In genomic region chr10:81414682-81415081, GRCm38 (mm10) we compare ENCODE assay signal across 7 mouse cellular contexts. TPM values are rescaled to one million over a fixed set of nuclear protein-coding genes. Genes with fewer than 3 reads are reported as not detected.
DNase-seq lines count a peak whose midpoint lies in the region; ATAC-seq and TF ChIP-seq lines count a peak whose summit lies in the region.

No protein-coding gene starts in this region.

- intact Hi-C loops in heart, postnatal 14 days (cut with DNase I): no loop called here

- DNase-seq in ES-CJ7 (ENCODE audit: low read depth, low spot score): peak; percentile 84
- DNase-seq in heart, postnatal 14 days: peak; percentile 66 to 75
- no peak for DNase-seq in liver, embryonic 13.5 days
- no peak for DNase-seq in ovary, postnatal 10 days (ENCODE audit: low spot score)
- no peak for DNase-seq in spleen, postnatal 14 days (ENCODE audit: low spot score in 2 of 2)
- no peak for DNase-seq in layer of hippocampus, adult 9-11 months

- peak overlapping the region; percentile 34; the same call in 1 of the 2 replicates for H3K9ac ChIP-seq in liver, embryonic 13.5 days

- ATAC-seq in liver, embryonic 13.5 days (ENCODE audit: low read depth): no peak

- TF ChIP-seq CTCF in bone marrow, adult 2 months (IDR thresholded peaks at IDR 0.05; ENCODE audit: control insufficient read depth, insufficient read depth, low read length): no peak

- H3K4me2 ChIP-seq in liver, embryonic 13.5 days: peak overlapping the region; percentile 37; the same call in 1 of the 2 replicates

- H3K27me3 ChIP-seq in liver, embryonic 13.5 days: peaks cover 15% of the 10 kb centered on the region; the same call in 1 of the 2 replicates

- no peaks in the 10 kb centered on the region for H3K9me3 ChIP-seq in liver, embryonic 13.5 days (replicated peaks)

- H3K36me3 ChIP-seq in liver, embryonic 13.5 days: no peaks in the 10 kb centered on the region

- no peak overlapping the region for H3K4me3 ChIP-seq in bone marrow, adult 2 months (replicated peaks; ENCODE audit: control insufficient read depth, low read depth, low read length)
- no peak overlapping the region for H3K4me3 ChIP-seq in liver, embryonic 13.5 days (replicated peaks)

- no peak for TF ChIP-seq POLR2A in bone marrow, adult 2 months (IDR thresholded peaks at IDR 0.05; ENCODE audit: borderline replicate concordance, control insufficient read depth, low read depth, low read length)

- peak overlapping the region; percentile 72 for H3K27ac ChIP-seq in bone marrow, adult 2 months (ENCODE audit: control insufficient read depth, insufficient read depth, low read depth, low read length, poor library complexity)
- peak overlapping the region; percentile 66 for H3K27ac ChIP-seq in liver, embryonic 13.5 days

- H3K4me1 ChIP-seq in bone marrow, adult 2 months (ENCODE audit: control insufficient read depth, insufficient read depth, low read length): peaks cover 15% of the 10 kb centered on the region
- peaks cover 95% of the 10 kb centered on the region for H3K4me1 ChIP-seq in liver, embryonic 13.5 days (replicated peaks)

RNA-seq across cellular contexts. Expression of gene Smim24, which starts 21.8 kb away (rescaled TPM):
- polyA plus RNA-seq in bone marrow, adult 2 months (2011; ENCODE audit: insufficient read depth, insufficient read length, low replicate concordance, missing spikeins): 7.9 and 18.0 TPM in 2 replicates
- total RNA-seq in heart, postnatal 14 days (2021): 1 to 10 TPM; 1.9 to 2.0 TPM
- polyA plus RNA-seq in liver, embryonic 13.5 days (2015; fragmentation: Nextera tagmentation; extraction: Ambion mirVana): 1.8 TPM in 2 replicates

RNA-seq across cellular contexts. Expression of gene Gm48552, which starts 25.9 kb away (rescaled TPM):
- polyA plus RNA-seq in bone marrow, adult 2 months (2011; ENCODE audit: insufficient read depth, insufficient read length, low replicate concordance, missing spikeins): not detected in 2 replicates
- total RNA-seq in heart, postnatal 14 days (2021): under 1 TPM; 0.65 to 0.83 TPM
- polyA plus RNA-seq in liver, embryonic 13.5 days (2015; fragmentation: Nextera tagmentation; extraction: Ambion mirVana): 0.93 TPM in 1 of 2 replicates, not detected in the other

RNA-seq across cellular contexts. Expression of gene Gm48551, which starts 30.4 kb away (rescaled TPM):
- 3.4 and 4.3 TPM in 2 replicates for polyA plus RNA-seq in bone marrow, adult 2 months (2011; ENCODE audit: insufficient read depth, insufficient read length, low replicate concordance, missing spikeins)
- under 1 TPM; 0.51 to 0.84 TPM for total RNA-seq in heart, postnatal 14 days (2021)
- polyA plus RNA-seq in liver, embryonic 13.5 days (2015; fragmentation: Nextera tagmentation; extraction: Ambion mirVana): 0.86 and 0.89 TPM in 2 replicates

RNA-seq across cellular contexts. Expression of gene Dohh, which starts 30.5 kb away (rescaled TPM):
- 14.6 and 23.0 TPM in 2 replicates for polyA plus RNA-seq in bone marrow, adult 2 months (2011; ENCODE audit: insufficient read depth, insufficient read length, low replicate concordance, missing spikeins)
- total RNA-seq in heart, postnatal 14 days (2021): 10 to 100 TPM; 47.6 to 55.3 TPM
- 61.1 and 68.7 TPM in 2 replicates for polyA plus RNA-seq in liver, embryonic 13.5 days (2015; fragmentation: Nextera tagmentation; extraction: Ambion mirVana)

RNA-seq across cellular contexts. Expression of gene Fzr1, which starts 36.4 kb away (rescaled TPM):
- 126 and 131 TPM in 2 replicates for polyA plus RNA-seq in bone marrow, adult 2 months (2011; ENCODE audit: insufficient read depth, insufficient read length, low replicate concordance, missing spikeins)
- total RNA-seq in heart, postnatal 14 days (2021): 10 to 100 TPM; 30.5 to 32.7 TPM
- 89.5 and 94.1 TPM in 2 replicates for polyA plus RNA-seq in liver, embryonic 13.5 days (2015; fragmentation: Nextera tagmentation; extraction: Ambion mirVana)

Comparison
In these comparisons a context has a peak if more than half of its experiments do, and no peak if none do; other contexts are left out.
1. DNase-seq: peak in ES-CJ7 (single experiment) and heart, postnatal 14 days (2 of 2); none in liver, embryonic 13.5 days (single experiment), ovary, postnatal 10 days (single experiment), spleen, postnatal 14 days (0 of 2) and layer of hippocampus, adult 9-11 months (single experiment).